Mouse (Mus musculus) thymus, postnatal 14 days (tissue): ENCODE results near the gene Rrp12.
"Not testable (repeated sequence)": the region's sequence is repeated elsewhere in the genome, so short reads cannot be mapped to it uniquely, and the experiment has no call there.

Source experiments
- DNase-seq: peaks from one replicate; pipeline ENCODE4 v3.0.0; 2021

Gene Rrp12

GRCm38 (mm10) chr19:41847614-41847991, 48.4 kb downstream of the Rrp12 start:
- DNase-seq: not testable (repeated sequence)

DNA sequence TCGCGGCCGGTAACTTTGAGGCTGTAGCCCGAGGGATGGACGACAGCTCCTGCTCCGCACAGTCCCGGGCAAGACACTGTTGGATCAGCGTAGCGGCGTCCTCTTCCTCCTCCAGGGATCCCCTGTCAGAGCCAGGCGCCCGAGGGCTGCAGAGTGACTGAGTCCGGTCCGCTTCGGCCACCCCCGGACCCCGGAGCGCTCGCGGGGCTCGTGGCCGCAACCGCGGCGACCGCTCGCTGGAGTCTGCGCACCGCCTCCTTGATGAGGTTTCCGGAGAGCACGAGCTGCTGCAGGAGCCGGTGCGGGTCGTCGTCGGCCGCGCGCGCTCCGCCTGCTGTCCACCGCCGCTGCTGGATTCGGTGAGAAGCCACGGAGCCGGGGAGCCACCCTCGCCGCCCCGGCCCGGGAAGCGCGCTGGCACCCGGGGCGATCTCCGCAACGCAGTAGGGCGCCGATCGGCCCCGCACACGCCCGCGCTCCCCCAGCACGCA, 48.8 kb downstream of the Rrp12 start:
- DNase-seq: peak; percentile 58

GRCm38 (mm10) chr19:41846366-41847090, 49.4 kb downstream of the Rrp12 start:
- no peak for DNase-seq

DNA sequence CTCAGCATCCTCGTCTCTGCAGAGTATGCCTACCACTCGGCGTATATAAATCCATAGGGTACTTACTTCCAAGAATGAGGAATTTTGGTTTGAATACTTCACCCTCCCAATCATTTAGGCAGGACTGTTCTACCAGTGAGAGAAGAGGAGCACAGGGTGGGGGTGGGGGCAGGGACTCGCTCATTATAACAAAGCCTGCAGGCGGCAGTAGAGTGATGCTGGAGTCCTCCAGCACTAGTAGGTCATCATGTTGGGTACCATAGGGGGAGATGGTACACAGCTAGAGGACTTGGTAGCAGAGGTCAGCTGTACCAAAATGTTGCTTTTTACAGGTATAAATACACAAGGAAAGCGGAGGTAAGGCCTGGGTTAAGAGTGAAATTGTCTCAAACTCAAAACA, 51.6 kb downstream of the Rrp12 start:
- DNase-seq: peak; percentile 37

DNA sequence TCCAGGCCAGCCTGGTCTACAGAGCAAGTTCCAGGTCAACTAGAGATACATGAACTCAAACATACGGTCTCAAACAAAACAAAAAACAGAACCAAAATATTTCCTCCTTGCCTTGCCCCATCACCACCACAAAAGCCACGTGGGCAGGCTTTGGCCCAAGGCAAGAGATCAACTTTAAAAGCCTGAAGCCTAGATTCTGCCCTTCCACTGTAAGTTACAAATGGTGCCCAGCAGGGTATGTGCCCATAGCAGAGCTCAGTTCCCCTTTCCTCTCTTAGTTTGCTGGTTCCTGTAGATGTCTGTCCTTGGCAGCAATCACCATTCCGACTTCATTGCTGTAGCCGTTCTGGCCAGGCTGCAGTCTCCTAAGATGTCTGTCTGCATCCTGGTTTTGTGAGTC, 53.3 kb downstream of the Rrp12 start:
- DNase-seq: no peak

- DNase-seq: no peak
Measured at GRCm38 (mm10) chr19:41842196-41842595, 53.8 kb downstream of the Rrp12 start.

DNA sequence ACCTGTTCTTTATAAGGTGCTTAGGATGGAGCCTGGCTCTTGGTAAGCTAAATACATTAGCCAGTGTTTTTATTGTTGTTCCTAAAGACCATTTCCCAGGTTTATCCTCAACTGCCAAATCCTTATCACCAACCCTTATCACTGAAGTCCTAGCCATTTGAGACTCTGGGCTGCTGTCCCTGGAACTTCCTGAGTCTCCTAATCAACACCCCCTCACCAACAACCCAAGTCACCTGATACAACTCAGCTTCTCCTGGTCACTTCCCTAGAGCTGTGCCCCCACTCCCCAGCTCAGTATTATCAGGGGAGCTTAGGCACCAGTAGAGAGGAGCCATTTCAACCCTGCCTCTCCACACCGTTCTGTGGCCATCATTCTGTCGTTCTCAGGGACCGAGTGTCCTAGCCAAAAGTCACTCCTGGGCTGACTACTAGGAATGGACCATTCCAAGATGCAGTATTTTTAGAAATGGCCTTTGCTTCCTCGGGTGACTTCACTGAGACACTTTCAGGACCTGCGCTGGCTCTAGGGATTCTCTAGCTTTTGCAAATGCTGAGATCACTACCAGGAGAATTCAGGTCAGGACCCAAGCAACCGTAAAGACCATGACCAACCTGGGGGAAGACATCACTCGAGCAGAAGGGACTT, 54.7 kb downstream of the Rrp12 start:
- no peak for DNase-seq

DNA sequence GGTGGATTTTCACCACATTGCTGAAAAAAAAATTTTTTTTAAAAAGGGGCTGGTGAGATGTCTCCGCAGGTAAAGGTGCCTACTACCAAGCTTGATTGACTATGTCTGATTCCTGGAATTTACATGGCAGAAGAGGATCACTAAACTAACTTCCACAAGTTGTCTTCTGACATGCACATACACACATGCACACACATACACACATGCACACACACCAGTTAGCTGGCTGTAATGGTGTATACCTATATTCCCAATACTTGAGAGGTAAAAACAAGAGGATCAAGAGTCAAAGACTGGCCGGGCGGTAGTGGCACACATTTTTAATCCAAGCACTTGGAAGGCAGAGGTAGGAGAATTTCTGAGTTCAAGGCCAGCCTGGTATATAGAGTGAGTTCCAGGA, 56.3 kb downstream of the Rrp12 start:
- no peak for DNase-seq

DNA sequence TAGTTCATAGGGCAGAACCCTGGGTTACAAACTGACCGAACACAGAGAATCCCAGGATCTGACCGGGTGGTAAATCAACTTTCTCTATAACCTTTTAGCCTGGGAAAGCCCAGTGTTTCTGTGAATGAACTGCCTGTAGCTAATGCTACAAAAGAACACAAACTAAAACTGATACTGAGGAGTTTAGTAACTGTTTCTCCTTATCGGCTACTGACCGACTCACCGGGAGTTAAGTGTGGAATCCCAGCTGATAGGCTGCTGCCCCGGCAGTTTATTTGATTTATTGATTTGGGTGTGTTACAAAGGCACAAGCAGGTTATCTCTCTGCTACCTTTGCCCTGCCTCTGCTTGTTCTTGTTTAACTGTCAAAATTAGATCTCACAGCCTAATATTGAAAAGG, 57.2 kb downstream of the Rrp12 start:
- no peak for DNase-seq

DNA sequence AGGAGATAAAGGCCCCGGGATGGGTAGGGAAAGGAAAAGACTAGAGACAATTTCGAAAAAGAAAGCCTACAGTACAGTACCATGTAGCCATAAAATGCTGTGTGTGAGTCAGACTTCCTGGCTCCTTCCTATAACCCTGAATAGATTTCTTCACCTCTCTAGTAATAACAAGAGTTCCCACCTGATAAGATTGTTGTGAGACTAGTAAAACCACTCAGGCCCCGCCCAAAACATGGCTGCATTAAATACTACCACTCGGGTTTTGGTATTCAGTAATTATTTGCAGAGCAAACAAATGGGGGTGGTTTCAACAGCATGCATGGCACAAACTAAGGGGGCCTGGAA, 58.1 kb downstream of the Rrp12 start:
- no peak for DNase-seq

DNA sequence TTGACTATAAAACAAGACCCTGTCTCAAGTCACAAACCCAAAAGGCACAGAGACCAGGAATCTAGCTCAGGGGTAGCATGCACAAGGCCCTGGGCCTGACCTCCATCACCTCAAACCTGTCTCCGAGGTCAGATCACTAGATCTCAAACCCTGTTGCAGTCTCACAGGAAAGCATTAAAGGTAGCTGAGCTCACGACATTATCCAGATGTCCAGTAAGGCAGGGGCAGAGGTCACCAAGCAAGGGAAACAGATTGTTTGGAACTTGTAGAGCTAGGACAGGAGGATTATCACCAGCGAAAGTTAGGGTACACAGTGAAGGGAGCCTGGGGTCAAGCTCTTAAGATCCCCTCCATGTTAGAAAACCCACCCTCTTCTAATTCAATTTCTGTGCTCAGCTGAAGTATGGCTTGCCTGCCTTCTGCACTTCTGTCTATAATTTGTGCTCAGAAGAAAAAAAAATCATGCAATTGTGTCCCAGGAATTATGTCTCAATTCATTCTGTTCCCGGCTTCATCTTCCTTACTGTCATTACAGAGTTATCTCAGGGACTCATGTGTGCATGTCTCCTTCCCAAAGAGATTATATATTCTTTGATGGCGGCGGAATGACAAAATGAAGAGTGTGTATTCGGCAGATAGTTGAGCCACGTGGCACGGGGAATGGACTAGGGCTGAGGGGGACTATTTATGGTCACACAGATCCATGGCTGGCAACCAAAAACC, 58.6 kb downstream of the Rrp12 start:
- DNase-seq: no peak

GRCm38 (mm10) chr19:41836719-41837118, 59.3 kb downstream of the Rrp12 start:
- DNase-seq: no peak

- DNase-seq: peak; percentile 41
Measured at GRCm38 (mm10) chr19:41835816-41836215, 60.2 kb downstream of the Rrp12 start.

- no peak for DNase-seq
Measured at GRCm38 (mm10) chr19:41835407-41835806, 60.6 kb downstream of the Rrp12 start.

DNA sequence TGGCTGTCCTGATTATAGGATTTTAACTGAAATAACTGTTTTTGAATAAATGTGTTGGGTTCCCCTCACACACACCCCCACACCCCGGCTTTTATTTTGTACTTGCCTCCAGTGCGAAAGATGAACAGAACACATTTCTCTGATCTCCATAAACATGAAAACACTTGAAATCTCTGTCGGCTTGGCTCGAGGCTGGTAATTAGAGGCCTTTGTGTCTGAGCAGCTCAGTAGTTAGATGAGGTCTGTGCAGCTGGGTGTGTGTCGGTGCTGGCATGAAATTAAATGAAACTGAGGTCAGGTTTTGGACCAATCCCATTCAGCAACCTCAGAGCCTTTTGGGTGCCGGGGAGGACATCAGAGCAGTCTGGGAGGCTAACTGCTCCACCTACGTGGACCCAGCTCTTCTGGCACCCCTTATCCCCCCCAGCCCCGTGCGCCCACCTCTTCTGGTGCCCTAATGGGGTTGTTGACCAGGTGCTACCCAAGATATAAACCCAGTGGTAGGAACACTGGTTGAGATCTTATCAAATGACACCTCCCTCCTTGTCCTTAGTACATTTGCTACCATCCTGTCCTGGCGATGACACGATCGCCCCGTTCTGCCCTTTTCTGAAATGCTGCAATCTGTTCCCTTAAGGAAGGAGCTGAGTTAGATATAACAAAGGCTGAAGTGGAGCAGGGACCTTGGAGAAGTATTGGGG, 63.3 kb downstream of the Rrp12 start:
- no peak for DNase-seq

GRCm38 (mm10) chr19:41831718-41832391, 64.1 kb downstream of the Rrp12 start:
- DNase-seq: no peak

DNA sequence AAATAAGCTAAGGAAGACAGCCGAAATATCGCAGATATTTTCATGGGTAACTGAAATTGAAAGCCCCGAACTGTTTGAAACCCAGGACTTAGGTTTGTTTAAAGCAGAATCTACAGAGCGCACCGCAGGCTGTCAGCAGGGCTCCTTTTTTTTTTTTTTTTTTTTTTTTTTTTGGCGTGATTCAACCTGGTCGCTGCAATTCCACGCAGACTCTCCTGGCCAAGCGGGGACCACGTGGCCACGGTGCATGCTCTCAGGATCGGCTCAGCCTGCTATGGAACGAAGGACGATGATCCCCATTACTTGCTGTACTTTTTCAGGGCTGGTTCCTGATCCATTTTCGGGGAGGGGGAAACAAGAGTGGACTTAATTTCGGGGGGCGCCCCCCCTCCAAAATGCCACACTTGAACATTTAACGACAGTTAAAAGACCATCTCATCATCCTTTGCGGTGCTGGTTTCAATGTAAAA, 64.8 kb downstream of the Rrp12 start:
- DNase-seq: peak; percentile 22

- DNase-seq: peak; percentile 90
Measured at GRCm38 (mm10) chr19:41830106-41831031, 65.6 kb downstream of the Rrp12 start.

GRCm38 (mm10) chr19:41829381-41830105, 66.4 kb downstream of the Rrp12 start, which contains the start of gene Frat1:
Frat1 (plus strand) TSS chr19:41829970.
- peak; percentile 91 for DNase-seq

DNA sequence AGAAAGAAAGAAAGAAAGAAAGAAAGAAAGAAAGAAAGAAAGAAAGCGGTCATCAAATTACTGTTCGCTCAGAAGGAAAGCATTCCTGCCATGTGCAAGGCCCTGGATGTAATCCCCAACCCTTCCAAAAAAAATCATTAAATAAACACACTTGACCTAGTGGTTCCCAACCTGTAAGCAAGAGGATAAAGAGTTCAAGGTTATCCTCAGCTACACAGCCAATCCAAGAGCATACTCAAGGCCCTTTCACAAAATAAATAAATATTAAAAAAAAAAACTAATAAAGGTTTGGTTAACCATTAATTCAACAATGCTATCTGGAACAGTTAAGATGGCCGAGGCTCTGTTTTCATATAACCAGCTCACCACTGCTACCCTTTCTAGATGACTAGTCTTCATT, 67.0 kb downstream of the Rrp12 start:
- no peak for DNase-seq

GRCm38 (mm10) chr19:41826529-41826928, 69.4 kb downstream of the Rrp12 start:
- DNase-seq: no peak
